Mouse (Mus musculus): Measurements from ENCODE around the gene Fam243. TPM values are rescaled to one million over a fixed set of nuclear protein-coding genes. Genes with fewer than 3 reads are reported as not detected.
A peak's percentile ranks its signal among the peaks of the same experiment; 100 is the strongest.

Fam243 gene
- total RNA-seq, 2 experiments from 2014 or later: 0.75 to 1.4 TPM

GRCm38 (mm10) chr16:92286609-92287008 lies 34.6 kb downstream of the Fam243 start:
- peak; percentile 46 for DNase-seq (ENCODE audit: low spot score)
- intact Hi-C loops (cut with DNase I): loop anchor here (1.0 to 5.0 kb wide), 2 partner anchors 229 to 350 kb away; partner anchors contain the start of genes Gm49711, Mrps6 and Slc5a3

- DNase-seq (ENCODE audit: low spot score): no peak
- intact Hi-C loops (cut with DNase I): loop anchor here (5.0 kb wide), 1 partner anchor 228 kb away; the partner anchor contains the start of genes Gm49711, Mrps6 and Slc5a3
These were observed 36.2 kb downstream of the Fam243 start for GRCm38 (mm10) chr16:92285068-92285467.

- peak; percentile 17 for DNase-seq (ENCODE audit: low spot score)
- intact Hi-C loops (cut with DNase I): no loop called here
These were observed 38.6 kb downstream of the Fam243 start for GRCm38 (mm10) chr16:92282671-92283070.

- no peak for DNase-seq (ENCODE audit: low spot score)
- intact Hi-C loops (cut with DNase I): no loop called here
These were observed 45.7 kb downstream of the Fam243 start for GRCm38 (mm10) chr16:92275526-92275925.

GRCm38 (mm10) chr16:92274516-92274915 lies 46.7 kb downstream of the Fam243 start:
- intact Hi-C loops (cut with DNase I): no loop called here
- DNase-seq (ENCODE audit: low spot score): no peak

Other genes starting within 250 kb of the Fam243 start
- not detected for gene Kcne2, start 29.1 kb downstream of the Fam243 start, total RNA-seq (2021)
- gene Smim11, start 20.2 kb downstream of the Fam243 start, total RNA-seq (2021): 10 to 100 TPM; 75.9 to 77.2 TPM
- gene Kcne1, start 38.0 kb upstream of the Fam243 start, total RNA-seq (2021): 10 to 100 TPM; 39.8 to 40.1 TPM
- 10 to 100 TPM; 48.8 to 97.8 TPM for gene Rcan1, start 149.4 kb upstream of the Fam243 start, total RNA-seq (2021)
- gene Clic6, start 164.3 kb upstream of the Fam243 start, total RNA-seq (2021): under 1 TPM; 0.11 to 0.21 TPM